10 mouse cellular contexts compared by ENCODE assay signal in the genomic region with DNA sequence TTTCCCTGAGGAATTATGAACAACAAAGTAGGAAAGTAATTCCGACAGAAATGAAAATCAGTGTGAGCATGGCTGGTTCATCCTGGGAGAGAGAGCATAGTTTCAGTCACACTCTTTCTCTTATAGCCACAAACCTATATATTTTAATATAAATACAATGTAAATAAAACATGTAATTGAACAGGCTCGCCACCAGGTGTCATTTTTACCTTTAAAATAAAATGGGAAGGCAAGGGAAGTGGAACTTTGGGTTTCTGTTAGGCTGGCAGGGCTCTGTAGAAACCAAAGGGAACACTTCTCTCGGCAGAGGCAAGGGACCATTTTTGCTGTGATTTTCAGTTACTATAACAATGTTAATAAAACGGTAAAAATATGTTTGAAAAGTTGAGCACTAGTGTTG. TPM values are rescaled to one million over a fixed set of nuclear protein-coding genes. Genes with fewer than 3 reads are reported as not detected.
DNase-seq lines count a peak whose midpoint lies in the region; TF ChIP-seq lines count a peak whose summit lies in the region.
"Had no signal": no experiment of that assay in that cellular context is flagged by ENCODE, and none has a peak within 500 bp of the region (broad histone marks: within the 10 kb centered on the region; RNA-seq: fewer than 3 reads in every experiment).

No protein-coding gene starts in this region.

- H3K4me1 ChIP-seq in CH12.LX (ENCODE audit: control insufficient read depth in 1 of 2, insufficient read depth in 2 of 2) = no peaks in the 10 kb centered on the region
- H3K4me1 ChIP-seq: heart, embryonic 15.5 days had no signal

- H3K4me3 ChIP-seq in layer of hippocampus, adult 2 months = no peak overlapping the region
- H3K4me3 ChIP-seq in CH12.LX (replicated peaks in 1 of 3; ENCODE audit: low read depth in 2 of 3, low read length in 2 of 3, poor library complexity in 1 of 3) = no peak overlapping the region
- H3K4me3 ChIP-seq: heart, embryonic 15.5 days had no signal

- in situ Hi-C loops in CH12.LX (cut with MboI; ENCODE audit: low pct_ligation_motif_present, low pct_unique_long_range_greater_than_20kb, low sequenced_read_pairs) = loop anchor here (25.0 kb wide), 1 partner anchor 418 kb away; no protein-coding TSS in a partner anchor

- TF ChIP-seq CTCF in layer of hippocampus, adult 2 months (conservative IDR thresholded peaks at IDR 0.05) = peak; percentile 69
- TF ChIP-seq CTCF in CH12.LX (conservative IDR thresholded peaks at IDR 0.05 in 1 of 2, IDR thresholded peaks at IDR 0.05 in 1 of 2; ENCODE audit: low read depth in 2 of 2, low read length in 2 of 2) = peak in 1 of 2 experiments; percentile 45; a peak in 2 of 4 replicates

- no peak overlapping the region for H3K9ac ChIP-seq in CH12.LX (ENCODE audit: insufficient read depth, low read depth)
- H3K9ac ChIP-seq: heart, embryonic 15.5 days had no signal

- no peak for DNase-seq in layer of hippocampus, adult 2 months (ENCODE audit: low spot score in 2 of 2)
- DNase-seq in layer of hippocampus, postnatal 25 days (ENCODE audit: extremely low spot score in 1 of 2, low spot score in 1 of 2) = no peak
- no peak for DNase-seq in CH12.LX (ENCODE audit: extremely low read depth)
- DNase-seq in R1 (ENCODE audit: low read depth, low spot score) = peak; percentile 31
- peak; percentile 41 for DNase-seq in naive thymus-derived CD4-positive, alpha-beta T cell, adult 2 months (ENCODE audit: low read depth)
- DNase-seq in layer of hippocampus, postnatal 14 days (ENCODE audit: low spot score in 2 of 2) = no peak
- DNase-seq in layer of hippocampus, adult 9-10 months (ENCODE audit: low spot score) = no peak
- DNase-seq: kidney, postnatal 14 days; right cerebral cortex, adult 18-20 months had no signal

- H3K27me3 ChIP-seq in CH12.LX (replicated peaks) = no peaks in the 10 kb centered on the region
- H3K27me3 ChIP-seq: heart, embryonic 15.5 days had no signal

- no peaks in the 10 kb centered on the region for H3K9me3 ChIP-seq in CH12.LX (replicated peaks; ENCODE audit: low read length)
- H3K9me3 ChIP-seq: heart, embryonic 15.5 days had no signal

- no peak overlapping the region for H3K4me2 ChIP-seq in CH12.LX (ENCODE audit: insufficient read depth, low read depth, poor library complexity, severe bottlenecking)
- H3K4me2 ChIP-seq: heart, embryonic 15.5 days had no signal

- peak; percentile 37 for TF ChIP-seq RAD21 in CH12.LX (IDR thresholded peaks at IDR 0.05; ENCODE audit: low read depth, low read length)

- TF ChIP-seq POLR2A in CH12.LX (IDR thresholded peaks at IDR 0.05; ENCODE audit: low read depth, low read length) = no peak

- dilution Hi-C loops in CH12.LX (cut with MboI; ENCODE audit: extremely low pct_ligation_motif_present, extremely low pct_unique_long_range_greater_than_20kb, low sequenced_read_pairs) = no loop called here

- H3K79me2 ChIP-seq in CH12.LX (replicated peaks; ENCODE audit: control insufficient read depth, extremely low read depth, insufficient read depth, poor library complexity, severe bottlenecking) = no peaks in the 10 kb centered on the region

- no peak for TF ChIP-seq EP300 in CH12.LX (IDR thresholded peaks at IDR 0.05; ENCODE audit: low read length)

- peaks cover 11 to 52% of the 10 kb centered on the region in 2 experiments for H3K36me3 ChIP-seq in CH12.LX (replicated peaks in 1 of 2; ENCODE audit: control insufficient read depth in 1 of 2, insufficient read depth in 1 of 2, low read length in 1 of 2)

- no peak overlapping the region for H3K27ac ChIP-seq in layer of hippocampus, adult 2 months
- no peak overlapping the region for H3K27ac ChIP-seq in CH12.LX (ENCODE audit: insufficient read depth, low read depth)
- H3K27ac ChIP-seq: heart, embryonic 15.5 days had no signal

TF ChIP-seq in CH12.LX, 34 proteins besides CTCF, POLR2A, EP300 and RAD21:
- TF ChIP-seq SMC3 (IDR thresholded peaks at IDR 0.05; ENCODE audit: low read depth, low read length) (peak; percentile 29), RCOR1 (conservative IDR thresholded peaks at IDR 0.05; ENCODE audit: low read depth, low read length) (no peak), CHD2 (IDR thresholded peaks at IDR 0.05; ENCODE audit: low read length) (no peak)
TF ChIP-seq in CH12.LX: peak in this region for 1.

RNA-seq across cellular contexts. Expression of gene Phtf1, which starts 51.5 kb away (rescaled TPM):
- 10 to 100 TPM; 42.2 to 43.2 TPM for total RNA-seq in layer of hippocampus, adult 2 months (2021)
- total RNA-seq in layer of hippocampus, postnatal 25 days (2021) = 10 to 100 TPM; 38.7 to 46.7 TPM
- total RNA-seq in CH12.LX (2012; rRNA removed) = 21.2 and 27.3 TPM in 2 replicates
- 37.1 and 42.0 TPM in 2 replicates for total RNA-seq in CH12.LX (2014; rRNA removed)
- polyA plus RNA-seq in CH12.LX (2012; ENCODE audit: insufficient read length, low read depth) = 41.2 and 42.4 TPM in 2 replicates
- 10 to 100 TPM; 39.2 to 39.7 TPM for total RNA-seq in layer of hippocampus, postnatal 14 days (2021)

Comparison
In these comparisons a context has a peak if more than half of its experiments do, and no peak if none do; other contexts are left out.
1. DNase-seq: peak in R1 (single experiment) and naive thymus-derived CD4-positive, alpha-beta T cell, adult 2 months (single experiment); none in layer of hippocampus, adult 2 months (0 of 2), layer of hippocampus, postnatal 25 days (0 of 2), CH12.LX (single experiment), layer of hippocampus, postnatal 14 days (0 of 2) and layer of hippocampus, adult 9-10 months (single experiment).